Mouse (Mus musculus) spleen, embryonic (tissue): ENCODE data around the gene Tcte3.
"Not testable (repeated sequence)": the region's sequence is repeated elsewhere in the genome, so short reads cannot be mapped to it uniquely, and the experiment has no call there.

Experiments
- CTCF ChIA-PET: fragments of 350-600 bp; sonication (Branson Sonifier 250); formaldehyde crosslinking; loops from one replicate; lab custom pipeline; 2022; lab: Charles Lee

The Tcte3 gene

GRCm38 (mm10) chr17:15031414-15031813 is 9.9 kb downstream of the Tcte3 start:
- CTCF ChIA-PET = not testable (repeated sequence)

- CTCF ChIA-PET = not testable (repeated sequence)
Measured at GRCm38 (mm10) chr17:15025513-15025912, 15.8 kb downstream of the Tcte3 start.

GRCm38 (mm10) chr17:15024502-15025193 is 16.6 kb downstream of the Tcte3 start:
- CTCF ChIA-PET = not testable (repeated sequence)

- CTCF ChIA-PET = not testable (repeated sequence)
Measured at GRCm38 (mm10) chr17:15023878-15024492, 17.3 kb downstream of the Tcte3 start.

- CTCF ChIA-PET = not testable (repeated sequence)
Measured at GRCm38 (mm10) chr17:15021503-15022220, 19.6 kb downstream of the Tcte3 start.

- CTCF ChIA-PET = not testable (repeated sequence)
Measured at GRCm38 (mm10) chr17:15009706-15010413, 31.4 kb downstream of the Tcte3 start, which contains the start of gene Gm3435. Gm3435 (plus strand) TSS chr17:15010176.

- CTCF ChIA-PET = not testable (repeated sequence)
Measured at GRCm38 (mm10) chr17:15009088-15009487, 32.2 kb downstream of the Tcte3 start.

- CTCF ChIA-PET = not testable (repeated sequence)
Measured at GRCm38 (mm10) chr17:15000047-15000446, 41.2 kb downstream of the Tcte3 start.

- CTCF ChIA-PET = not testable (repeated sequence)
Measured at GRCm38 (mm10) chr17:14994140-14994539, 47.1 kb downstream of the Tcte3 start.

GRCm38 (mm10) chr17:14993139-14993832 is 48.0 kb downstream of the Tcte3 start:
- CTCF ChIA-PET = not testable (repeated sequence)

- CTCF ChIA-PET = not testable (repeated sequence)
Measured at GRCm38 (mm10) chr17:14992522-14993138, 48.7 kb downstream of the Tcte3 start.

- CTCF ChIA-PET = not testable (repeated sequence)
Measured at GRCm38 (mm10) chr17:14990116-14990702, 51.1 kb downstream of the Tcte3 start.

GRCm38 (mm10) chr17:14978362-14979038 is 62.8 kb downstream of the Tcte3 start, which contains the start of the genes 9030025P20Rik and Gm3417:
9030025P20Rik (plus strand) TSS chr17:14978468.
Gm3417 (minus strand) TSS chr17:14978790.
- CTCF ChIA-PET = not testable (repeated sequence)

- CTCF ChIA-PET = not testable (repeated sequence)
Measured at GRCm38 (mm10) chr17:14977718-14978361, 63.4 kb downstream of the Tcte3 start.
